Mouse (Mus musculus): ENCODE results near the gene Pde6d.
A peak's percentile ranks its signal among the peaks of the same experiment; 100 is the strongest.

Gene Pde6d

GRCm38 (mm10) chr1:86582451-86583096 is at the start of gene Pde6d, which contains the start of gene Cops7b:
Gene Pde6d (minus strand): TSS chr1:86582629.
Gene Cops7b (plus strand): TSS chr1:86582904.
- DNase-seq (ENCODE audit: low spot score in 2 of 2) = peak; percentile 88 to 95

GRCm38 (mm10) chr1:86630527-86630926 is 48.1 kb upstream of the Pde6d start:
- no peak for DNase-seq (ENCODE audit: low spot score in 2 of 2)

GRCm38 (mm10) chr1:86629936-86630335 is 47.5 kb upstream of the Pde6d start:
- DNase-seq (ENCODE audit: low spot score in 2 of 2) = no peak

- no peak for DNase-seq (ENCODE audit: low spot score in 2 of 2)
Measured at GRCm38 (mm10) chr1:86628270-86628669, 45.8 kb upstream of the Pde6d start.

GRCm38 (mm10) chr1:86623001-86624000 is 40.9 kb upstream of the Pde6d start:
- DNase-seq (ENCODE audit: low spot score in 2 of 2) = no peak

- no peak for DNase-seq (ENCODE audit: low spot score in 2 of 2)
Measured at GRCm38 (mm10) chr1:86622296-86622695, 39.9 kb upstream of the Pde6d start.

GRCm38 (mm10) chr1:86618454-86619125 is 36.2 kb upstream of the Pde6d start:
- DNase-seq (ENCODE audit: low spot score in 2 of 2) = peak; percentile 57 to 75

GRCm38 (mm10) chr1:86614269-86614668 is 31.8 kb upstream of the Pde6d start:
- no peak for DNase-seq (ENCODE audit: low spot score in 2 of 2)

- no peak for DNase-seq (ENCODE audit: low spot score in 2 of 2)
Measured at GRCm38 (mm10) chr1:86612081-86612480, 29.7 kb upstream of the Pde6d start.

- DNase-seq (ENCODE audit: low spot score in 2 of 2) = no peak
Measured at GRCm38 (mm10) chr1:86610954-86611353, 28.5 kb upstream of the Pde6d start.

- no peak for DNase-seq (ENCODE audit: low spot score in 2 of 2)
Measured at GRCm38 (mm10) chr1:86600117-86600516, 17.7 kb upstream of the Pde6d start.

GRCm38 (mm10) chr1:86598516-86598915 is 16.1 kb upstream of the Pde6d start:
- peak in 1 of 2 experiments; percentile 11 for DNase-seq (ENCODE audit: low spot score in 2 of 2)

- no peak for DNase-seq (ENCODE audit: low spot score in 2 of 2)
Measured at GRCm38 (mm10) chr1:86596512-86596911, 14.1 kb upstream of the Pde6d start.

GRCm38 (mm10) chr1:86595315-86595714 is 12.9 kb upstream of the Pde6d start:
- no peak for DNase-seq (ENCODE audit: low spot score in 2 of 2)

- no peak for DNase-seq (ENCODE audit: low spot score in 2 of 2)
Measured at GRCm38 (mm10) chr1:86594539-86594938, 12.1 kb upstream of the Pde6d start.

GRCm38 (mm10) chr1:86586992-86587391 is 4.6 kb upstream of the Pde6d start:
- DNase-seq (ENCODE audit: low spot score in 2 of 2) = peak; percentile 75 to 86

- no peak for DNase-seq (ENCODE audit: low spot score in 2 of 2)
Measured at GRCm38 (mm10) chr1:86583709-86584108, 1.3 kb upstream of the Pde6d start.

GRCm38 (mm10) chr1:86581692-86582450 is 558 bp downstream of the Pde6d start:
- DNase-seq (ENCODE audit: low spot score in 2 of 2) = peak in 1 of 2 experiments; percentile 14

- no peak for DNase-seq (ENCODE audit: low spot score in 2 of 2)
Measured at GRCm38 (mm10) chr1:86580426-86580825, 2.0 kb downstream of the Pde6d start.

- no peak for DNase-seq (ENCODE audit: low spot score in 2 of 2)
Measured at GRCm38 (mm10) chr1:86571941-86572340, 10.5 kb downstream of the Pde6d start.

GRCm38 (mm10) chr1:86571381-86571780 is 11.0 kb downstream of the Pde6d start:
- no peak for DNase-seq (ENCODE audit: low spot score in 2 of 2)
